Mouse (Mus musculus) olfactory bulb, adult 2 months (tissue): ENCODE measurements at regions not wholly inside any gene's neighbourhood (a gene's known extent, or its start where the extent isn't known, plus 50 kb on each side); places are given as distances from the start of the nearest gene placed in this dataset.

ENCODE experiments used
- CTCF ChIP-seq: fragments of 200-500 bp; IDR thresholded peaks from 2 replicates; pipeline ENCODE4 v1.5.1; 2012; ENCODE audit warnings: low read depth, mild to moderate bottlenecking, low read length, moderate library complexity; ENCODE audit not compliant: insufficient read depth
- POLR2A ChIP-seq: fragments of 200-500 bp; IDR thresholded peaks from 2 replicates; pipeline ENCODE4 v1.6.1; 2012; ENCODE audit warnings: mild to moderate bottlenecking, low read depth, low read length, moderate library complexity; ENCODE audit not compliant: insufficient read depth

DNA sequence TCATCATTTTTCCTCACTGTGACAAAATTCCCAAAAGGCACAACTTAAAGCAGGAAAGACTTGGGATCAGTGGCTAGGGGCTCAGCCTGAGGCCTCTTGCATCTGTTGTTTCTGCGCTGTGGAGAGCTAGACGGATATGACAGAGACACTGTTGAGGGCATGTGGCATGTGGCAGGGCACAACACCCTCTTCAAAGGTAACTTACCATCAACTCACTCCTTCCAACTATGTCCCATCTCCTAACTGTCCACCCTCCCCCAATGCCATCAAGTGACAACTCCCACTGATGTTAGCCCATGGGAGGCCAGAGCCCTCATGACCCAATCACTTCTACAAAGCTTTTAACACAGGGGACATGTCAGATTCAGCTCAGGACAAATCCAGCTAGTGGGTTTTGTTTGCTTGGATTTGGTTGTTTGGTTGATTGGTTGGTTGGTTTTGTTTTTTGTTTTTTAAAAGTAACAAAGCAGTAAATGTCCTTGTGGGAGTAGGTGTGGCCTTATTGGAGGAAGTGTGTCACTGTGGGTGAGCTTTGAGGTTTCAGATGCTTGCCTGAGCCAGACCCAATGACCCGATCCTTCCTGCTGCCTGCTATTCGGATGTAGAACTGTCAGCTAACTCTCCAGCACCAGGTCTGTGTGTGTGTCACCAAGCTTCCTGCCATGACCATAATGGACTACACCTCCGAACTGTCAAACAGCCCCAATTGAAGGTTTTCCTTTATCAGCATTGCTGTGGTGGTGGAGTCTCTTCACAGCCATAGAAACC, 53.2 kb upstream of the Lef1 start:
- TF ChIP-seq POLR2A (no peak), CTCF (no peak)
